Mouse (Mus musculus) cortical plate, adult 2 months (tissue): ENCODE results near the gene Ankmy1.

Experiments
- CTCF ChIP-seq: fragments of 200-500 bp; IDR thresholded peaks from 2 replicates; pipeline ENCODE4 v1.5.1; 2011; ENCODE audit warnings: mild to moderate bottlenecking, control low read depth, low read length; ENCODE audit not compliant: insufficient read depth; ENCODE audit errors: extremely low read depth
- POLR2A ChIP-seq: fragments of 200-500 bp; IDR thresholded peaks from 2 replicates; pipeline ENCODE4 v1.6.1; 2011; ENCODE audit warnings: mild to moderate bottlenecking, low read length, control low read depth; ENCODE audit not compliant: insufficient read depth; ENCODE audit errors: extremely low read depth

DNA sequence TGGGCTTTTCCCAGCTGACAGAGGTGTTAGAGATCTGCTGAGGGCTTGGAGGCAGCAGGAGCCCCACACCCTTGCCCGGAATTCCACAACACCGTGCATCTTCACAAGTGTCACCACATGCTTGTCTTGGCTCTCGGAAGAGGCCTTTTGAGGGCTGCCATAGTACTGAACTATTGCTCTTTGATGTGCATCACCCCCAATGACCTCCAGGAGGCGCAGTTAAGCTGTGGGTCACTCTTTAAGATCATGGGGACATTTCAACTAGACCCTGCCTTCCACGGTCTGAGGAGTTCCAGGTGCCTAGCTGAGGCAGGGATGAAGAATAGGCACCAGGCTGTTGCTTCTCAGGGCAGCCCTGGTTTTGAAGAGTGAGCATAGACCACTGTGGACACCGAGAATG, 46.7 kb upstream of the Ankmy1 start:
- TF ChIP-seq POLR2A (no peak), CTCF (peak; percentile 37)
